Mouse (Mus musculus) spleen, embryonic (tissue): ENCODE data around the gene Pla2g10.
"Not testable (repeated sequence)": the region's sequence is repeated elsewhere in the genome, so short reads cannot be mapped to it uniquely, and the experiment has no call there.

Source experiments
- CTCF ChIA-PET: fragments of 350-600 bp; sonication (Branson Sonifier 250); formaldehyde crosslinking; loops from one replicate; lab custom pipeline; 2022; lab: Charles Lee

Gene Pla2g10

GRCm38 (mm10) chr16:13730285-13731255 lies at the start of gene Pla2g10:
TSS of gene Pla2g10 (minus strand) at chr16:13730983.
- CTCF ChIA-PET = no interaction called here

GRCm38 (mm10) chr16:13774651-13775050 lies 43.9 kb upstream of the Pla2g10 start:
- CTCF ChIA-PET = not testable (repeated sequence)

GRCm38 (mm10) chr16:13774011-13774410 lies 43.2 kb upstream of the Pla2g10 start:
- CTCF ChIA-PET = not testable (repeated sequence)

- CTCF ChIA-PET = interaction anchor here (0.6 kb wide), 1 partner anchor 119 kb away, joined by 5 read pairs; no protein-coding TSS in a partner anchor
Measured at GRCm38 (mm10) chr16:13772051-13772450, 41.3 kb upstream of the Pla2g10 start.

GRCm38 (mm10) chr16:13771603-13772002 lies 40.8 kb upstream of the Pla2g10 start:
- CTCF ChIA-PET = interaction anchor here (0.6 kb wide), 2 partner anchors 118 to 129 kb away, joined by 3 to 5 read pairs; no protein-coding TSS in a partner anchor

- CTCF ChIA-PET = interaction anchor here (0.7 kb wide), 1 partner anchor 146 kb away, joined by 7 read pairs; no protein-coding TSS in a partner anchor
Measured at GRCm38 (mm10) chr16:13766367-13766766, 35.6 kb upstream of the Pla2g10 start.

- CTCF ChIA-PET = no interaction called here
Measured at GRCm38 (mm10) chr16:13764519-13764918, 33.7 kb upstream of the Pla2g10 start.

GRCm38 (mm10) chr16:13762807-13763206 lies 32.0 kb upstream of the Pla2g10 start:
- CTCF ChIA-PET = not testable (repeated sequence)

- CTCF ChIA-PET = no interaction called here
Measured at GRCm38 (mm10) chr16:13757823-13758222, 27.0 kb upstream of the Pla2g10 start.

GRCm38 (mm10) chr16:13754400-13755190 lies 23.8 kb upstream of the Pla2g10 start:
- CTCF ChIA-PET = interaction anchor here (0.6 to 0.9 kb wide), 4 partner anchors 13 to 117 kb away, joined by 5 to 12 read pairs (median 7); no protein-coding TSS in a partner anchor

- CTCF ChIA-PET = interaction anchor here (0.6 to 0.9 kb wide), 4 partner anchors 13 to 118 kb away, joined by 5 to 12 read pairs (median 7); no protein-coding TSS in a partner anchor
Measured at GRCm38 (mm10) chr16:13753986-13754385, 23.2 kb upstream of the Pla2g10 start.

- CTCF ChIA-PET = no interaction called here
Measured at GRCm38 (mm10) chr16:13750626-13751025, 19.8 kb upstream of the Pla2g10 start.

- CTCF ChIA-PET = no interaction called here
Measured at GRCm38 (mm10) chr16:13749981-13750380, 19.2 kb upstream of the Pla2g10 start.

- CTCF ChIA-PET = no interaction called here
Measured at GRCm38 (mm10) chr16:13749306-13749705, 18.5 kb upstream of the Pla2g10 start.

- CTCF ChIA-PET = not testable (repeated sequence)
Measured at GRCm38 (mm10) chr16:13748813-13749212, 18.0 kb upstream of the Pla2g10 start.

GRCm38 (mm10) chr16:13748124-13748523 lies 17.3 kb upstream of the Pla2g10 start:
- CTCF ChIA-PET = no interaction called here

- CTCF ChIA-PET = no interaction called here
Measured at GRCm38 (mm10) chr16:13747708-13748107, 16.9 kb upstream of the Pla2g10 start.

- CTCF ChIA-PET = interaction anchor here (0.6 kb wide), 1 partner anchor 14 kb away, joined by 12 read pairs; no protein-coding TSS in a partner anchor
Measured at GRCm38 (mm10) chr16:13740844-13741243, 10.1 kb upstream of the Pla2g10 start.

- CTCF ChIA-PET = interaction anchor here (0.7 kb wide), 1 partner anchor 1459 kb away, joined by 15 read pairs; no protein-coding TSS in a partner anchor
Measured at GRCm38 (mm10) chr16:13739044-13739443, 8.3 kb upstream of the Pla2g10 start.

GRCm38 (mm10) chr16:13735977-13736376 lies 5.2 kb upstream of the Pla2g10 start:
- CTCF ChIA-PET = interaction anchor here (0.7 kb wide), 1 partner anchor 604 kb away, joined by 3 read pairs; no protein-coding TSS in a partner anchor

- CTCF ChIA-PET = interaction anchor here (0.7 kb wide), 1 partner anchor 21 kb away, joined by 7 read pairs; no protein-coding TSS in a partner anchor
Measured at GRCm38 (mm10) chr16:13733518-13734137, 2.8 kb upstream of the Pla2g10 start.
